8 mouse cellular contexts compared by ENCODE assay signal in the genomic region with DNA sequence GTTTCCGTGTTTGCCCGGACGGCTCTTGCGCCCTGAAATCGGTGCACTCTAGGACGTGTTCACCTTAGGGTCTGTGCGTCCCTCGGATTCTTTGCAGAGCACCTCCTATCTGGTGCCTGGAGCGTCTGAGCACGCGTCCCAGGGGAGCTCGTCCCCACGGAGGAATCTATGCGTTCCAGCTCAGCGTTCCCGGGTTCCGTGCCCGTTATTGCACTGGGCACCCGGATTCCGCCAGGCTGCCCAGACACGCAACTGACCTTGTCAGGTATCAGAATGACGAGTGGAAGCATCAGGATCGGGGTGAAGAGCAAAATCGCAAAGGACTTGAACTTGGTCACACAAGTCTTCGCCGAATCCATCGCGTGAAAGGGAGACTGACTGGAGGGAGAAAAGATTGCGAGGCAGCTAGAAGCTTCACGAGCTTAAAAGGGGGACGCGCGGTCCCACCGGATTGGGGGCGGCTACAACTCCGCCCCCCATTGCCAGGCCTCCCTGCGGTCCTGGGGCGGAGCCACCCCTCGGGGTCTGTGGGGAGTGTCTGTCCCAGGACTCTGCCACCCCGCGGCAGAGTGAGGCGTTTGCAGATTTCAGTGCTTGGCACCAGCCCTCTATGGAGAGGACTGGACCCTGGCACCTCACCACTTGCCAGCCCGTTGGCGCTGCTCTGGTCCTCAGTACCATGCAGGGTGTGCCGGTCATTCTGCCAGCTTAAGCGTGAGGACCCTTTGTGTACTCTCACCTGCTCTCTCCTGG. TPM values are rescaled to one million over a fixed set of nuclear protein-coding genes. Genes with fewer than 3 reads are reported as not detected.
DNase-seq lines count a peak whose midpoint lies in the region; ATAC-seq and TF ChIP-seq lines count a peak whose summit lies in the region.

No protein-coding gene starts in this region.

- DNase-seq in 3134 (ENCODE audit: extremely low read depth, insufficient read length, low spot score) (peak; percentile 13), liver (peak; percentile 40)
- DNase-seq in adrenal gland, postnatal 36 days = peak; percentile 68 to 78
- DNase-seq in midbrain, postnatal 0 days (ENCODE audit: low spot score) = peak; percentile 85
- DNase-seq in stomach, postnatal 0 days (ENCODE audit: low spot score) = peak; percentile 60

- peaks cover 54% of the 10 kb centered on the region for H3K27me3 ChIP-seq in embryonic facial prominence, embryonic 13.5 days
- peaks cover 59% of the 10 kb centered on the region for H3K27me3 ChIP-seq in heart, embryonic 12.5 days (replicated peaks)
- H3K27me3 ChIP-seq in kidney, embryonic 15.5 days = peaks cover 66% of the 10 kb centered on the region
- peaks cover 11% of the 10 kb centered on the region for H3K27me3 ChIP-seq in midbrain, postnatal 0 days (ENCODE audit: insufficient read depth, low read length)
- H3K27me3 ChIP-seq in stomach, postnatal 0 days (ENCODE audit: control insufficient read depth, insufficient read depth, low read length) = no peaks in the 10 kb centered on the region

- peak; percentile 78 for ATAC-seq in embryonic facial prominence, embryonic 13.5 days (ENCODE audit: insufficient number of reproducible peaks, insufficient read depth, low FRiP score, low TSS enrichment, low read depth)
- peak; percentile 87 for ATAC-seq in heart, embryonic 12.5 days (ENCODE audit: insufficient number of reproducible peaks, low FRiP score)
- peak; percentile 90 for ATAC-seq in kidney, embryonic 15.5 days (replicated peaks; ENCODE audit: low FRiP score)
- ATAC-seq in midbrain, postnatal 0 days (ENCODE audit: low FRiP score) = peak; percentile 84
- ATAC-seq in stomach, postnatal 0 days (ENCODE audit: low FRiP score, low TSS enrichment) = peak; percentile 64; the same call in 1 of the 2 replicates

- peak overlapping the region; percentile 47 for H3K4me3 ChIP-seq in embryonic facial prominence, embryonic 13.5 days
- peak overlapping the region; percentile 50 for H3K4me3 ChIP-seq in heart, embryonic 12.5 days
- H3K4me3 ChIP-seq in kidney, embryonic 15.5 days (replicated peaks) = peak overlapping the region; percentile 47
- H3K4me3 ChIP-seq in midbrain, postnatal 0 days (ENCODE audit: low read depth, low read length) = peak overlapping the region; percentile 40
- H3K4me3 ChIP-seq in stomach, postnatal 0 days (ENCODE audit: low read depth, low read length) = peak overlapping the region; percentile 37

- no peak for TF ChIP-seq EP300 in stomach, postnatal 0 days (optimal IDR thresholded peaks at IDR 0.05)

- peak overlapping the region; percentile 82 for H3K4me2 ChIP-seq in embryonic facial prominence, embryonic 13.5 days
- peak overlapping the region; percentile 91 for H3K4me2 ChIP-seq in heart, embryonic 12.5 days
- peak overlapping the region; percentile 89 for H3K4me2 ChIP-seq in kidney, embryonic 15.5 days
- H3K4me2 ChIP-seq in midbrain, postnatal 0 days (ENCODE audit: low read depth, low read length, poor library complexity, severe bottlenecking) = peak overlapping the region; percentile 74
- peak overlapping the region; percentile 71 for H3K4me2 ChIP-seq in stomach, postnatal 0 days (replicated peaks; ENCODE audit: low read depth)

- peak; percentile 64 for TF ChIP-seq CTCF in midbrain, postnatal 0 days (IDR thresholded peaks at IDR 0.05)
- peak; percentile 69 for TF ChIP-seq CTCF in stomach, postnatal 0 days (IDR thresholded peaks at IDR 0.05; ENCODE audit: low read depth)

- H3K9me3 ChIP-seq in embryonic facial prominence, embryonic 13.5 days = no peaks in the 10 kb centered on the region
- H3K9me3 ChIP-seq in heart, embryonic 12.5 days (replicated peaks) = no peaks in the 10 kb centered on the region
- H3K9me3 ChIP-seq in kidney, embryonic 15.5 days (replicated peaks) = no peaks in the 10 kb centered on the region
- H3K9me3 ChIP-seq in midbrain, postnatal 0 days (ENCODE audit: low read length) = no peaks in the 10 kb centered on the region
- no peaks in the 10 kb centered on the region for H3K9me3 ChIP-seq in stomach, postnatal 0 days (ENCODE audit: control insufficient read depth, low read length)

- no peak overlapping the region for H3K27ac ChIP-seq in embryonic facial prominence, embryonic 13.5 days
- H3K27ac ChIP-seq in heart, embryonic 12.5 days (ENCODE audit: poor library complexity, severe bottlenecking) = no peak overlapping the region
- H3K27ac ChIP-seq in kidney, embryonic 15.5 days = no peak overlapping the region
- no peak overlapping the region for H3K27ac ChIP-seq in midbrain, postnatal 0 days (ENCODE audit: low read depth, low read length)
- no peak overlapping the region for H3K27ac ChIP-seq in stomach, postnatal 0 days (replicated peaks)

- H3K36me3 ChIP-seq in embryonic facial prominence, embryonic 13.5 days = no peaks in the 10 kb centered on the region
- H3K36me3 ChIP-seq in heart, embryonic 12.5 days = no peaks in the 10 kb centered on the region
- H3K36me3 ChIP-seq in kidney, embryonic 15.5 days = no peaks in the 10 kb centered on the region
- no peaks in the 10 kb centered on the region for H3K36me3 ChIP-seq in midbrain, postnatal 0 days (ENCODE audit: insufficient read depth, low read length)
- H3K36me3 ChIP-seq in stomach, postnatal 0 days (ENCODE audit: control insufficient read depth, insufficient read depth, low read length) = no peaks in the 10 kb centered on the region

- WGBS in embryonic facial prominence, embryonic 13.5 days = 1% methylated on average over 46 of the region's 46 CpGs
- 1% methylated on average over 46 of the region's 46 CpGs for WGBS in heart, embryonic 12.5 days
- whole genome bisulfite sequencing in kidney, embryonic 15.5 days = 1% methylated on average over 46 of the region's 46 CpGs
- 1% methylated on average over 46 of the region's 46 CpGs for WGBS in midbrain, postnatal 0 days
- WGBS in stomach, postnatal 0 days = 2% methylated on average over 46 of the region's 46 CpGs

- peak overlapping the region; percentile 65 for H3K9ac ChIP-seq in embryonic facial prominence, embryonic 13.5 days
- H3K9ac ChIP-seq in heart, embryonic 12.5 days = peak overlapping the region; percentile 47; the same call in 1 of the 2 replicates
- peak overlapping the region; percentile 37 for H3K9ac ChIP-seq in kidney, embryonic 15.5 days
- H3K9ac ChIP-seq in midbrain, postnatal 0 days (replicated peaks; ENCODE audit: low read length, poor library complexity, severe bottlenecking) = peak overlapping the region; percentile 37
- H3K9ac ChIP-seq in stomach, postnatal 0 days (ENCODE audit: low read length) = 0 out of 2 replicates have a peak overlapping the region, but pooled peaks have one; percentile 31

- peaks cover 18% of the 10 kb centered on the region for H3K4me1 ChIP-seq in embryonic facial prominence, embryonic 13.5 days
- H3K4me1 ChIP-seq in heart, embryonic 12.5 days (replicated peaks) = peaks cover 24% of the 10 kb centered on the region
- peaks cover 21% of the 10 kb centered on the region for H3K4me1 ChIP-seq in kidney, embryonic 15.5 days
- no peaks in the 10 kb centered on the region for H3K4me1 ChIP-seq in midbrain, postnatal 0 days (ENCODE audit: insufficient read depth, low read length)
- no peaks in the 10 kb centered on the region for H3K4me1 ChIP-seq in stomach, postnatal 0 days (replicated peaks; ENCODE audit: control insufficient read depth, insufficient read depth)

RNA-seq across cellular contexts. Expression of a gene that starts 0.6 kb away (rescaled TPM):
- under 1 TPM; 0.07 to 0.17 TPM for total RNA-seq in adrenal gland, postnatal 36 days (2021)
- polyA plus RNA-seq in embryonic facial prominence, embryonic 13.5 days (2015; fragmentation: Nextera tagmentation; extraction: Ambion mirVana) = 1.6 and 4.7 TPM in 2 replicates
- polyA plus RNA-seq in heart, embryonic 12.5 days (2016; fragmentation: Nextera tagmentation; extraction: Ambion mirVana) = 0.17 and 0.36 TPM in 2 replicates
- polyA plus RNA-seq in kidney, embryonic 15.5 days (2015; fragmentation: Nextera tagmentation; extraction: Ambion mirVana) = 0.26 and 2.0 TPM in 2 replicates
- total RNA-seq in midbrain, postnatal 0 days (2014; rRNA removed) = 4.8 and 6.2 TPM in 2 replicates
- 4.5 and 5.9 TPM in 2 replicates for polyA plus RNA-seq in midbrain, postnatal 0 days (2015; fragmentation: Nextera tagmentation; extraction: Ambion mirVana)
- 0.06 and 0.12 TPM in 2 replicates for polyA plus RNA-seq in stomach, postnatal 0 days (2015; fragmentation: Nextera tagmentation; extraction: Ambion mirVana)

RNA-seq across cellular contexts. Expression of a gene that starts 35.0 kb away (rescaled TPM):
- total RNA-seq in adrenal gland, postnatal 36 days (2021) = 10 to 100 TPM; 30.0 to 33.3 TPM
- polyA plus RNA-seq in embryonic facial prominence, embryonic 13.5 days (2015; fragmentation: Nextera tagmentation; extraction: Ambion mirVana) = 2.2 and 2.3 TPM in 2 replicates
- polyA plus RNA-seq in heart, embryonic 12.5 days (2016; fragmentation: Nextera tagmentation; extraction: Ambion mirVana) = 6.2 and 6.8 TPM in 2 replicates
- polyA plus RNA-seq in kidney, embryonic 15.5 days (2015; fragmentation: Nextera tagmentation; extraction: Ambion mirVana) = 4.3 and 6.2 TPM in 2 replicates
- 0.93 and 3.9 TPM in 2 replicates for total RNA-seq in midbrain, postnatal 0 days (2014; rRNA removed)
- polyA plus RNA-seq in midbrain, postnatal 0 days (2015; fragmentation: Nextera tagmentation; extraction: Ambion mirVana) = 5.6 and 6.0 TPM in 2 replicates
- polyA plus RNA-seq in stomach, postnatal 0 days (2015; fragmentation: Nextera tagmentation; extraction: Ambion mirVana) = 22.6 and 23.3 TPM in 2 replicates

RNA-seq across cellular contexts. Expression of a gene that starts 47.9 kb away (rescaled TPM):
- total RNA-seq in adrenal gland, postnatal 36 days (2021) = not detected
- not detected in 2 replicates for polyA plus RNA-seq in embryonic facial prominence, embryonic 13.5 days (2015; fragmentation: Nextera tagmentation; extraction: Ambion mirVana)
- polyA plus RNA-seq in heart, embryonic 12.5 days (2016; fragmentation: Nextera tagmentation; extraction: Ambion mirVana) = not detected in 2 replicates
- polyA plus RNA-seq in kidney, embryonic 15.5 days (2015; fragmentation: Nextera tagmentation; extraction: Ambion mirVana) = not detected in 2 replicates
- not detected in 2 replicates for total RNA-seq in midbrain, postnatal 0 days (2014; rRNA removed)
- polyA plus RNA-seq in midbrain, postnatal 0 days (2015; fragmentation: Nextera tagmentation; extraction: Ambion mirVana) = not detected in 2 replicates
- polyA plus RNA-seq in stomach, postnatal 0 days (2015; fragmentation: Nextera tagmentation; extraction: Ambion mirVana) = not detected in 2 replicates

RNA-seq across cellular contexts. Expression of a gene that starts 51.0 kb away (rescaled TPM):
- 10 to 100 TPM; 13.0 to 13.5 TPM for total RNA-seq in adrenal gland, postnatal 36 days (2021)
- 50.3 and 55.3 TPM in 2 replicates for polyA plus RNA-seq in embryonic facial prominence, embryonic 13.5 days (2015; fragmentation: Nextera tagmentation; extraction: Ambion mirVana)
- 28.2 and 28.5 TPM in 2 replicates for polyA plus RNA-seq in heart, embryonic 12.5 days (2016; fragmentation: Nextera tagmentation; extraction: Ambion mirVana)
- polyA plus RNA-seq in kidney, embryonic 15.5 days (2015; fragmentation: Nextera tagmentation; extraction: Ambion mirVana) = 46.1 TPM in 2 replicates
- total RNA-seq in midbrain, postnatal 0 days (2014; rRNA removed) = 21.4 and 26.5 TPM in 2 replicates
- polyA plus RNA-seq in midbrain, postnatal 0 days (2015; fragmentation: Nextera tagmentation; extraction: Ambion mirVana) = 40.7 and 42.4 TPM in 2 replicates
- polyA plus RNA-seq in stomach, postnatal 0 days (2015; fragmentation: Nextera tagmentation; extraction: Ambion mirVana) = 25.8 and 28.1 TPM in 2 replicates

RNA-seq across cellular contexts. Expression of a gene that starts 59.0 kb away (rescaled TPM):
- total RNA-seq in adrenal gland, postnatal 36 days (2021) = 10 to 100 TPM; 71.8 to 74.2 TPM
- 243 and 259 TPM in 2 replicates for polyA plus RNA-seq in embryonic facial prominence, embryonic 13.5 days (2015; fragmentation: Nextera tagmentation; extraction: Ambion mirVana)
- polyA plus RNA-seq in heart, embryonic 12.5 days (2016; fragmentation: Nextera tagmentation; extraction: Ambion mirVana) = 138 and 141 TPM in 2 replicates
- polyA plus RNA-seq in kidney, embryonic 15.5 days (2015; fragmentation: Nextera tagmentation; extraction: Ambion mirVana) = 200 and 216 TPM in 2 replicates
- total RNA-seq in midbrain, postnatal 0 days (2014; rRNA removed) = 54.1 and 57.7 TPM in 2 replicates
- 137 TPM in 2 replicates for polyA plus RNA-seq in midbrain, postnatal 0 days (2015; fragmentation: Nextera tagmentation; extraction: Ambion mirVana)
- polyA plus RNA-seq in stomach, postnatal 0 days (2015; fragmentation: Nextera tagmentation; extraction: Ambion mirVana) = 271 TPM in 2 replicates

Comparison
In these comparisons a context has a peak if more than half of its experiments do, and no peak if none do; other contexts are left out.
1. DNase-seq: peak in every context shown above with its lines; median percentile 85 in midbrain, postnatal 0 days; 73 in adrenal gland, postnatal 36 days; 60 in stomach, postnatal 0 days; 40 in liver; 13 in 3134.